Mouse (Mus musculus) olfactory bulb, adult 2 months (tissue): ENCODE data around the gene Rab4b.

Experiments
- CTCF ChIP-seq: fragments of 200-500 bp; IDR thresholded peaks from 2 replicates; pipeline ENCODE4 v1.5.1; 2012; ENCODE audit warnings: low read depth, mild to moderate bottlenecking, low read length, moderate library complexity; ENCODE audit not compliant: insufficient read depth
- POLR2A ChIP-seq: fragments of 200-500 bp; IDR thresholded peaks from 2 replicates; pipeline ENCODE4 v1.6.1; 2012; ENCODE audit warnings: mild to moderate bottlenecking, low read depth, low read length, moderate library complexity; ENCODE audit not compliant: insufficient read depth

GRCm38 (mm10) chr7:27128946-27129345, 49.8 kb downstream of the Rab4b start:
- TF ChIP-seq CTCF (no peak), POLR2A (no peak)
